Comparison of ENCODE assay signal across 24 mouse cellular contexts in the genomic region with DNA sequence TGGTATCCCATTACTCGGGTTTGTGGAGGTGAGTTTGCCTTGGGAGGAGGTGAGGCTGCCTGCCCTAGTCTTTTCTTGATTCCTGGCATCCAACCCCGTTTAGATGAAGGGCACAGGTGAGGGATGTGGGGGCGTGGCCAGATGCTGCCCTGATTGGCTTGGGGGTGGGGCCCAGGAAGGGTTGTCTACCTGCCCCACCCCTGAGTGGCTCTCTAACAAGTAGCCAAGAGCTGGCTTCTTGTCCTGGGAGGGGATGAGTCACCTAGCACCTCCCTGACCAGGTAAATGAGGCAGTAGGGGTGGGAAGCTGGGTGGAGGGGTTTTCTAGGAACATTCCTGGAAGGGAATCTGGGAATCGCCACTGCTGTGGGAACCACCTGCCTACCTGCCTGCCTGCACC.
DNase-seq lines count a peak whose midpoint lies in the region; ATAC-seq and TF ChIP-seq lines count a peak whose summit lies in the region.
"Had no signal": no experiment of that assay in that cellular context is flagged by ENCODE, and none has a peak within 500 bp of the region (broad histone marks: within the 10 kb centered on the region; RNA-seq: fewer than 3 reads in every experiment).

No protein-coding gene starts in this region.

- no peak for TF ChIP-seq POLR2A in lung, adult 2 months (IDR thresholded peaks at IDR 0.05; ENCODE audit: borderline replicate concordance, extremely low read depth, low read depth, low read length)

- DNase-seq in lung, adult 18-20 months, result peak; percentile 31 to 62
- no peak for DNase-seq in lung, adult 2 months
- DNase-seq in lung, postnatal 10 days, result peak; percentile 29
- DNase-seq in cerebellum, adult 8-10 months, result no peak
- DNase-seq: adrenal gland, postnatal 10 days; cerebellum, adult 9-10 months; cerebellum, postnatal 36 days; gastrocnemius, adult 2 months; heart, adult 2 months; kidney, adult 9 months; kidney, postnatal 10 days; thymus, postnatal 14 days had no signal

- no peak for TF ChIP-seq CTCF in lung, adult 2 months (IDR thresholded peaks at IDR 0.05; ENCODE audit: insufficient read depth, low read length)

- no peaks in the 10 kb centered on the region for H3K4me1 ChIP-seq in lung, adult 2 months (ENCODE audit: control insufficient read depth, insufficient read depth, low read length)
- peaks cover 28% of the 10 kb centered on the region for H3K4me1 ChIP-seq in intestine, embryonic 15.5 days (replicated peaks)
- H3K4me1 ChIP-seq in stomach, embryonic 16.5 days (ENCODE audit: control insufficient read depth, insufficient read depth, low read length), result peaks cover 17% of the 10 kb centered on the region; the same call in 1 of the 2 replicates
- H3K4me1 ChIP-seq in hindbrain, embryonic 16.5 days (ENCODE audit: control insufficient read depth, insufficient read depth, low read depth, low read length), result peaks cover 15% of the 10 kb centered on the region

- peaks cover 9% of the 10 kb centered on the region; the same call in 1 of the 2 replicates for H3K27me3 ChIP-seq in intestine, embryonic 15.5 days (replicated peaks)
- H3K27me3 ChIP-seq in stomach, embryonic 16.5 days (ENCODE audit: control insufficient read depth, insufficient read depth, low read length), result 0 out of 2 replicates have a peak, but pooled peaks cover 3% of the 10 kb centered on the region
- H3K27me3 ChIP-seq in hindbrain, embryonic 16.5 days (replicated peaks; ENCODE audit: control insufficient read depth, insufficient read depth, low read length), result peaks cover 4% of the 10 kb centered on the region

- no peaks in the 10 kb centered on the region for H3K36me3 ChIP-seq in intestine, embryonic 15.5 days
- no peaks in the 10 kb centered on the region for H3K36me3 ChIP-seq in stomach, embryonic 16.5 days (ENCODE audit: control insufficient read depth, insufficient read depth, low read length)
- H3K36me3 ChIP-seq in hindbrain, embryonic 16.5 days (ENCODE audit: control insufficient read depth, insufficient read depth, low read length), result no peaks in the 10 kb centered on the region
- H3K36me3 ChIP-seq: embryonic facial prominence, embryonic 12.5 days; G1E; heart, embryonic 12.5 days; limb, embryonic 13.5 days; midbrain, embryonic 13.5 days had no signal

- no peaks in the 10 kb centered on the region for H3K9me3 ChIP-seq in intestine, embryonic 15.5 days
- H3K9me3 ChIP-seq in stomach, embryonic 16.5 days (replicated peaks; ENCODE audit: control insufficient read depth, low read length), result no peaks in the 10 kb centered on the region
- no peaks in the 10 kb centered on the region for H3K9me3 ChIP-seq in hindbrain, embryonic 16.5 days (ENCODE audit: control insufficient read depth, low read length)
- H3K9me3 ChIP-seq: embryonic facial prominence, embryonic 12.5 days; G1E; heart, embryonic 12.5 days; limb, embryonic 13.5 days; midbrain, embryonic 13.5 days had no signal

- H3K9ac ChIP-seq in intestine, embryonic 15.5 days, result no peak overlapping the region
- H3K9ac ChIP-seq in stomach, embryonic 16.5 days (ENCODE audit: low read length), result no peak overlapping the region
- H3K9ac ChIP-seq in hindbrain, embryonic 16.5 days (ENCODE audit: low read depth, low read length), result no peak overlapping the region
- H3K9ac ChIP-seq: embryonic facial prominence, embryonic 12.5 days; heart, embryonic 12.5 days; hindbrain, embryonic 14.5 days; limb, embryonic 13.5 days; midbrain, embryonic 13.5 days had no signal

- ATAC-seq in intestine, embryonic 15.5 days, result 0 out of 2 replicates have a peak, but pooled peaks have one; percentile 32
- peak; percentile 46; the same call in 1 of the 2 replicates for ATAC-seq in stomach, embryonic 16.5 days (ENCODE audit: insufficient read depth, low FRiP score)
- no peak for ATAC-seq in hindbrain, embryonic 16.5 days
- ATAC-seq: inflammation-experienced regulatory T-cells, adult 6 months; midbrain, embryonic 13.5 days had no signal

- H3K4me3 ChIP-seq in lung, adult 2 months (replicated peaks; ENCODE audit: extremely low read depth, low read depth, low read length), result no peak overlapping the region
- no peak overlapping the region for H3K4me3 ChIP-seq in intestine, embryonic 15.5 days (replicated peaks)
- no peak overlapping the region for H3K4me3 ChIP-seq in stomach, embryonic 16.5 days (replicated peaks; ENCODE audit: low read length)
- no peak overlapping the region for H3K4me3 ChIP-seq in hindbrain, embryonic 16.5 days (ENCODE audit: low read length)
- H3K4me3 ChIP-seq: embryonic facial prominence, embryonic 12.5 days; gastrocnemius, adult 2 months; heart, adult 2 months; heart, embryonic 12.5 days; layer of hippocampus, adult 2 months; limb, embryonic 13.5 days; midbrain, embryonic 13.5 days had no signal

- H3K27ac ChIP-seq in intestine, embryonic 15.5 days, result no peak overlapping the region
- no peak overlapping the region; the same call in 1 of the 2 replicates for H3K27ac ChIP-seq in stomach, embryonic 16.5 days (ENCODE audit: low read length)
- H3K27ac ChIP-seq in hindbrain, embryonic 16.5 days (ENCODE audit: low read depth, low read length), result no peak overlapping the region
- H3K27ac ChIP-seq: embryonic facial prominence, embryonic 12.5 days; gastrocnemius, adult 2 months; heart, adult 2 months; hindbrain, embryonic 14.5 days; layer of hippocampus, adult 2 months; limb, embryonic 13.5 days; midbrain, embryonic 13.5 days had no signal

- H3K4me2 ChIP-seq in intestine, embryonic 15.5 days (replicated peaks), result no peak overlapping the region
- H3K4me2 ChIP-seq in stomach, embryonic 16.5 days (ENCODE audit: low read depth, low read length), result no peak overlapping the region
- no peak overlapping the region for H3K4me2 ChIP-seq in hindbrain, embryonic 16.5 days (ENCODE audit: low read length)
- H3K4me2 ChIP-seq: embryonic facial prominence, embryonic 12.5 days; heart, embryonic 12.5 days; hindbrain, embryonic 14.5 days; liver, embryonic 11.5 days; midbrain, embryonic 13.5 days had no signal

- WGBS in lung, adult 2 months, result 50% methylated on average over 4 of the region's 4 CpGs
- 50% methylated on average over 4 of the region's 4 CpGs for WGBS in intestine, embryonic 15.5 days
- 48% methylated on average over 4 of the region's 4 CpGs for WGBS in stomach, embryonic 16.5 days
- WGBS in hindbrain, embryonic 16.5 days, result 76% methylated on average over 4 of the region's 4 CpGs

Comparison
In these comparisons a context has a peak if more than half of its experiments do, and no peak if none do; other contexts are left out.
1. DNase-seq: peak in lung, adult 18-20 months (2 of 2) and lung, postnatal 10 days (single experiment); none in lung, adult 2 months (single experiment) and cerebellum, adult 8-10 months (single experiment).